In genomic region chr1:160693094-160693447, GRCm38 (mm10) we compare ENCODE assay signal across 9 mouse cellular contexts.
A peak's percentile ranks its signal among the peaks of the same experiment; 100 is the strongest.
DNase-seq lines count a peak whose midpoint lies in the region; ATAC-seq and TF ChIP-seq lines count a peak whose summit lies in the region.
"Had no signal": no experiment of that assay in that cellular context is flagged by ENCODE, and none has a peak within 500 bp of the region (broad histone marks: within the 10 kb centered on the region; RNA-seq: fewer than 3 reads in every experiment).

No protein-coding gene starts in this region.

- no peaks in the 10 kb centered on the region for H3K9me3 ChIP-seq in neural tube, embryonic 13.5 days
- H3K9me3 ChIP-seq in lung, postnatal 0 days (ENCODE audit: low read length), result no peaks in the 10 kb centered on the region
- no peaks in the 10 kb centered on the region for H3K9me3 ChIP-seq in stomach, embryonic 15.5 days

- intact Hi-C loops in heart, postnatal 10 days (cut with DNase I), result no loop called here

- H3K9ac ChIP-seq in neural tube, embryonic 13.5 days, result no peak overlapping the region
- no peak overlapping the region for H3K9ac ChIP-seq in lung, postnatal 0 days (replicated peaks; ENCODE audit: low read depth)
- no peak overlapping the region for H3K9ac ChIP-seq in stomach, embryonic 15.5 days
- H3K9ac ChIP-seq: liver, embryonic 14.5 days had no signal

- H3K4me3 ChIP-seq in neural tube, embryonic 13.5 days, result no peak overlapping the region
- H3K4me3 ChIP-seq in lung, postnatal 0 days (ENCODE audit: low read depth, low read length), result no peak overlapping the region
- H3K4me3 ChIP-seq in stomach, embryonic 15.5 days (replicated peaks), result no peak overlapping the region

- 0 out of 2 replicates have a peak, but pooled peaks cover 3% of the 10 kb centered on the region for H3K4me1 ChIP-seq in neural tube, embryonic 13.5 days (replicated peaks)
- no peaks in the 10 kb centered on the region for H3K4me1 ChIP-seq in lung, postnatal 0 days (ENCODE audit: insufficient read depth, low read depth, low read length)
- no peaks in the 10 kb centered on the region for H3K4me1 ChIP-seq in stomach, embryonic 15.5 days

- TF ChIP-seq CTCF in lung, postnatal 0 days (IDR thresholded peaks at IDR 0.05), result no peak

- H3K4me2 ChIP-seq in neural tube, embryonic 13.5 days, result no peak overlapping the region
- no peak overlapping the region for H3K4me2 ChIP-seq in lung, postnatal 0 days (replicated peaks; ENCODE audit: low read depth, low read length)
- no peak overlapping the region for H3K4me2 ChIP-seq in stomach, embryonic 15.5 days

- no peaks in the 10 kb centered on the region for H3K27me3 ChIP-seq in neural tube, embryonic 13.5 days
- no peaks in the 10 kb centered on the region for H3K27me3 ChIP-seq in lung, postnatal 0 days (replicated peaks; ENCODE audit: insufficient read depth, low read length)
- no peaks in the 10 kb centered on the region for H3K27me3 ChIP-seq in stomach, embryonic 15.5 days (replicated peaks)

- H3K36me3 ChIP-seq in neural tube, embryonic 13.5 days, result no peaks in the 10 kb centered on the region
- no peaks in the 10 kb centered on the region for H3K36me3 ChIP-seq in lung, postnatal 0 days (ENCODE audit: insufficient read depth, low read length)
- H3K36me3 ChIP-seq in stomach, embryonic 15.5 days, result no peaks in the 10 kb centered on the region

- peak; percentile 76; the same call in 1 of the 2 replicates for ATAC-seq in neural tube, embryonic 13.5 days (ENCODE audit: low read depth)
- peak; percentile 96 for ATAC-seq in lung, postnatal 0 days
- peak; percentile 90 for ATAC-seq in stomach, embryonic 15.5 days (ENCODE audit: insufficient read depth, low FRiP score, low read depth)

- WGBS in neural tube, embryonic 13.5 days, result 59% methylated on average over 1 of the region's 1 CpGs
- 4% methylated on average over 1 of the region's 1 CpGs for WGBS in lung, postnatal 0 days
- 37% methylated on average over 1 of the region's 1 CpGs for WGBS in stomach, embryonic 15.5 days

- H3K27ac ChIP-seq in neural tube, embryonic 13.5 days (replicated peaks), result no peak overlapping the region
- H3K27ac ChIP-seq in lung, postnatal 0 days (ENCODE audit: low read length), result no peak overlapping the region
- no peak overlapping the region for H3K27ac ChIP-seq in stomach, embryonic 15.5 days
- H3K27ac ChIP-seq: liver, embryonic 14.5 days had no signal

- TF ChIP-seq EP300 in lung, postnatal 0 days (IDR thresholded peaks at IDR 0.05), result peak; percentile 55; the same call in 1 of the 2 replicates

- DNase-seq in neural tube, embryonic 10.5 days (ENCODE audit: extremely low spot score, low spot score), result no peak
- peak; percentile 97 for DNase-seq in fibroblast of lung, adult 2 months (ENCODE audit: low read depth)
- peak; percentile 98 to 99 for DNase-seq in heart, postnatal 10 days
- peak; percentile 87 to 91 for DNase-seq in layer of hippocampus, adult 8-10 months (ENCODE audit: low spot score in 2 of 2)
- peak; percentile 93 for DNase-seq in lung, postnatal 0 days (ENCODE audit: low spot score)
- DNase-seq in thymus, postnatal 4 days, result no peak

Comparison
In these comparisons a context has a peak if more than half of its experiments do, and no peak if none do; other contexts are left out.
1. DNase-seq: peak in fibroblast of lung, adult 2 months (single experiment), heart, postnatal 10 days (2 of 2), layer of hippocampus, adult 8-10 months (2 of 2) and lung, postnatal 0 days (single experiment); none in neural tube, embryonic 10.5 days (single experiment) and thymus, postnatal 4 days (single experiment).
2. Peak in every context shown above with its lines, with median percentiles within 50 percentile points of each other: ATAC-seq.